8 mouse cellular contexts compared by ENCODE assay signal in genomic region chr7:144471103-144471502, GRCm38 (mm10). TPM values are rescaled to one million over a fixed set of nuclear protein-coding genes. Genes with fewer than 3 reads are reported as not detected.
A peak's percentile ranks its signal among the peaks of the same experiment; 100 is the strongest.
DNase-seq lines count a peak whose midpoint lies in the region; ATAC-seq and TF ChIP-seq lines count a peak whose summit lies in the region.

No protein-coding gene starts in this region.

- ATAC-seq in forebrain, embryonic 12.5 days (ENCODE audit: low FRiP score), result no peak
- ATAC-seq in limb, embryonic 13.5 days (ENCODE audit: low FRiP score, low read depth), result no peak
- no peak; the same call in 1 of the 2 replicates for ATAC-seq in neural tube, embryonic 15.5 days (ENCODE audit: low FRiP score)

- peak overlapping the region; percentile 92 for H3K27ac ChIP-seq in left cerebral cortex, adult 2 months
- H3K27ac ChIP-seq in forebrain, embryonic 12.5 days, result peak overlapping the region; percentile 65
- H3K27ac ChIP-seq in limb, embryonic 13.5 days, result no peak overlapping the region
- peak overlapping the region; percentile 82 for H3K27ac ChIP-seq in neural tube, embryonic 15.5 days (replicated peaks)

- DNase-seq in left cerebral cortex, adult 2 months (ENCODE audit: extremely low spot score in 1 of 2, low spot score in 2 of 2), result no peak
- DNase-seq in left cerebral cortex, postnatal 10 days (ENCODE audit: extremely low spot score in 1 of 2, low spot score in 2 of 2), result no peak
- DNase-seq in T-cell, adult 2 months (ENCODE audit: low spot score), result no peak
- no peak for DNase-seq in cerebellum, adult 9-11 months
- DNase-seq in layer of hippocampus, adult 18-20 months (ENCODE audit: low spot score in 2 of 2), result no peak

- H3K9me3 ChIP-seq in forebrain, embryonic 12.5 days, result no peaks in the 10 kb centered on the region
- no peaks in the 10 kb centered on the region for H3K9me3 ChIP-seq in limb, embryonic 13.5 days
- H3K9me3 ChIP-seq in neural tube, embryonic 15.5 days (replicated peaks), result no peaks in the 10 kb centered on the region

- no peaks in the 10 kb centered on the region for H3K27me3 ChIP-seq in forebrain, embryonic 12.5 days
- no peaks in the 10 kb centered on the region for H3K27me3 ChIP-seq in limb, embryonic 13.5 days
- H3K27me3 ChIP-seq in neural tube, embryonic 15.5 days (replicated peaks), result no peaks in the 10 kb centered on the region

- no peak for TF ChIP-seq CTCF in left cerebral cortex, adult 2 months (IDR thresholded peaks at IDR 0.05)

- H3K4me2 ChIP-seq in forebrain, embryonic 12.5 days, result peak overlapping the region; percentile 93
- peak overlapping the region; percentile 80 for H3K4me2 ChIP-seq in limb, embryonic 13.5 days (replicated peaks)
- peak overlapping the region; percentile 86 for H3K4me2 ChIP-seq in neural tube, embryonic 15.5 days

- peak overlapping the region; percentile 88 for H3K4me3 ChIP-seq in left cerebral cortex, adult 2 months
- peak overlapping the region; percentile 92 for H3K4me3 ChIP-seq in forebrain, embryonic 12.5 days (replicated peaks)
- peak overlapping the region; percentile 95 for H3K4me3 ChIP-seq in limb, embryonic 13.5 days
- peak overlapping the region; percentile 95 for H3K4me3 ChIP-seq in neural tube, embryonic 15.5 days (replicated peaks)

- WGBS in forebrain, embryonic 12.5 days, result 74% methylated on average over 2 of the region's 2 CpGs
- 77% methylated on average over 2 of the region's 2 CpGs for WGBS in limb, embryonic 13.5 days
- WGBS in neural tube, embryonic 15.5 days, result 79% methylated on average over 2 of the region's 2 CpGs

- peak overlapping the region; percentile 98 for H3K9ac ChIP-seq in forebrain, embryonic 12.5 days
- H3K9ac ChIP-seq in limb, embryonic 13.5 days, result peak overlapping the region; percentile 95
- H3K9ac ChIP-seq in neural tube, embryonic 15.5 days (replicated peaks), result peak overlapping the region; percentile 98

- peaks cover 7% of the 10 kb centered on the region; the same call in 1 of the 2 replicates for H3K36me3 ChIP-seq in forebrain, embryonic 12.5 days (replicated peaks)
- peaks cover 11% of the 10 kb centered on the region for H3K36me3 ChIP-seq in limb, embryonic 13.5 days
- peaks cover 6% of the 10 kb centered on the region for H3K36me3 ChIP-seq in neural tube, embryonic 15.5 days

- intact Hi-C loops in left cerebral cortex, adult 2 months (cut with DNase I), result loop anchor here (5.0 to 10.0 kb wide), 2 partner anchors 441 to 636 kb away; no protein-coding TSS in a partner anchor
- intact Hi-C loops in left cerebral cortex, postnatal 10 days (cut with DNase I), result no loop called here

- H3K4me1 ChIP-seq in forebrain, embryonic 12.5 days, result peaks cover 14% of the 10 kb centered on the region
- peaks cover 15% of the 10 kb centered on the region for H3K4me1 ChIP-seq in limb, embryonic 13.5 days
- peaks cover 25% of the 10 kb centered on the region for H3K4me1 ChIP-seq in neural tube, embryonic 15.5 days

RNA-seq across cellular contexts. Expression of gene Cttn, which starts 0.3 kb away (rescaled TPM):
- 100 to 1,000 TPM; 103 to 107 TPM for total RNA-seq in left cerebral cortex, adult 2 months (2021)
- 100 to 1,000 TPM; 122 to 136 TPM for total RNA-seq in left cerebral cortex, postnatal 10 days (2021)
- 187 and 192 TPM in 2 replicates for polyA plus RNA-seq in forebrain, embryonic 12.5 days (2016; fragmentation: Nextera tagmentation; extraction: Ambion mirVana)
- polyA plus RNA-seq in limb, embryonic 13.5 days (2015; fragmentation: Nextera tagmentation; extraction: Ambion mirVana), result 184 and 192 TPM in 2 replicates
- 144 and 151 TPM in 2 replicates for polyA plus RNA-seq in neural tube, embryonic 15.5 days (2015; fragmentation: Nextera tagmentation; extraction: Ambion mirVana)
- total RNA-seq in layer of hippocampus, adult 18-20 months (2021), result 100 to 1,000 TPM; 179 to 196 TPM
